Mouse (Mus musculus) G1E (cell line): ENCODE results near the gene Mex3a. TPM values are rescaled to one million over a fixed set of nuclear protein-coding genes. Genes with fewer than 3 reads are reported as not detected.

ENCODE experiments used
- ATAC-seq: 2 replicates; pipeline ENCODE4 v1.8.0; 2016; ENCODE audit warnings: mild to moderate bottlenecking; ENCODE audit not compliant: insufficient number of reproducible peaks, poor library complexity, low FRiP score, severe bottlenecking; ENCODE audit errors: extremely low read depth
- DNase-seq: peaks from one replicate; pipeline ENCODE4 v3.0.0; 2012; ENCODE audit warnings: low spot score
- H3K27me3 ChIP-seq: 2 replicates; pipeline ENCODE4 v1.6.1; 2012; ENCODE audit warnings: mild to moderate bottlenecking, low read length, inconsistent platforms; ENCODE audit not compliant: insufficient read depth
- H3K36me3 ChIP-seq: replicated peaks from 2 replicates; pipeline ENCODE3; 2012; ENCODE audit warnings: mild to moderate bottlenecking, inconsistent platforms
- H3K4me1 ChIP-seq: 2 replicates; pipeline ENCODE4 v1.6.1; 2012; ENCODE audit warnings: low read depth, low read length, inconsistent platforms, mixed read lengths; ENCODE audit not compliant: insufficient read depth
- H3K4me3 ChIP-seq: 2 replicates; pipeline ENCODE4 v1.5.1; 2012; ENCODE audit warnings: low read depth, mild to moderate bottlenecking, inconsistent platforms, low read length, moderate library complexity, mixed read lengths
- H3K9me3 ChIP-seq: replicated peaks from 2 replicates; pipeline ENCODE4 v1.6.1; 2012; ENCODE audit warnings: inconsistent platforms
- CTCF ChIP-seq: IDR thresholded peaks from 2 replicates; pipeline ENCODE4 v1.5.1; 2012; ENCODE audit warnings: low read depth, low read length, inconsistent platforms, mixed read lengths
- GATA1 ChIP-seq: IDR thresholded peaks from 2 replicates; pipeline ENCODE4 v1.6.1; 2012; ENCODE audit warnings: borderline replicate concordance, low read length, inconsistent platforms, mixed read lengths
- GATA2 ChIP-seq: IDR thresholded peaks from 2 replicates; pipeline ENCODE4 v1.6.1; 2012; ENCODE audit warnings: low read depth, low read length, inconsistent platforms, borderline replicate concordance
- POLR2AphosphoS5 ChIP-seq: IDR thresholded peaks from 2 replicates; pipeline ENCODE4 v1.6.1; 2012; ENCODE audit warnings: low read depth, low read length, inconsistent platforms; ENCODE audit not compliant: insufficient replicate concordance
- TAL1 ChIP-seq: conservative IDR thresholded peaks from 2 replicates; pipeline ENCODE4 v1.6.1; 2012; ENCODE audit warnings: low read depth, low read length, inconsistent platforms, mixed read lengths
- polyA plus RNA-seq: library from polyadenylated mRNA; stranded (reverse); fragments of >175 nt; gene quantifications from 2 replicates; pipeline ENCODE4 v1.2.3, GENCODE M21; 2012
- total RNA-seq, 2 experiments: library from RNA; stranded (forward) in 1 of 2; stranded (reverse) in 1 of 2; fragments of 200-1000 nt in 1 of 2; fragments of >200 nt in 1 of 2; fragmentation: Nextera tagmentation in 1 of 2; gene quantifications; 2 replicates each; pipeline ENCODE4 v1.2.3; 2014 to 2017

Gene Mex3a
- total and polyA plus RNA-seq, 3 experiments: 2.0 to 9.6 (median 6.2) TPM

- Histone ChIP-seq H3K4me1 (peaks cover 69% of the 10 kb centered on the region), H3K9me3 (no peaks in the 10 kb centered on the region), H3K36me3 (peaks cover 37% of the 10 kb centered on the region), H3K27me3 (peaks cover 3% of the 10 kb centered on the region; the same call in 1 of the 2 replicates), H3K4me3 (peak overlapping the region; percentile 77)
- no peak for TF ChIP-seq POLR2AphosphoS5
- no peak for TF ChIP-seq TAL1
- no peak for TF ChIP-seq GATA1
- TF ChIP-seq GATA2: no peak
- no peak for TF ChIP-seq CTCF
- no peak for ATAC-seq
- DNase-seq: no peak
Measured at GRCm38 (mm10) chr3:88530082-88530864, 1.9 kb upstream of the Mex3a start.

- ATAC-seq: peak; percentile 38
- peak; percentile 80 for DNase-seq
- H3K4me1 ChIP-seq: peaks cover 74% of the 10 kb centered on the region
- peaks cover 3% of the 10 kb centered on the region; the same call in 1 of the 2 replicates for H3K27me3 ChIP-seq
- H3K36me3 ChIP-seq: peaks cover 37% of the 10 kb centered on the region
- TF ChIP-seq GATA1: no peak
- TF ChIP-seq POLR2AphosphoS5: no peak
- TF ChIP-seq CTCF: no peak
- TF ChIP-seq GATA2: no peak
- TF ChIP-seq TAL1: no peak
- H3K4me3 ChIP-seq: peak overlapping the region; percentile 77
- H3K9me3 ChIP-seq: no peaks in the 10 kb centered on the region
Measured at GRCm38 (mm10) chr3:88531348-88532298, 572 bp upstream of the Mex3a start.

GRCm38 (mm10) chr3:88532689-88533511, 705 bp downstream of the Mex3a start:
- Histone ChIP-seq H3K36me3 (peaks cover 38% of the 10 kb centered on the region), H3K9me3 (no peaks in the 10 kb centered on the region), H3K4me3 (peak overlapping the region; percentile 77), H3K27me3 (peaks cover 3% of the 10 kb centered on the region; the same call in 1 of the 2 replicates), H3K4me1 (peaks cover 76% of the 10 kb centered on the region)
- DNase-seq: no peak
- ATAC-seq: no peak
- TF ChIP-seq GATA1 (no peak), GATA2 (no peak), TAL1 (no peak)

DNA sequence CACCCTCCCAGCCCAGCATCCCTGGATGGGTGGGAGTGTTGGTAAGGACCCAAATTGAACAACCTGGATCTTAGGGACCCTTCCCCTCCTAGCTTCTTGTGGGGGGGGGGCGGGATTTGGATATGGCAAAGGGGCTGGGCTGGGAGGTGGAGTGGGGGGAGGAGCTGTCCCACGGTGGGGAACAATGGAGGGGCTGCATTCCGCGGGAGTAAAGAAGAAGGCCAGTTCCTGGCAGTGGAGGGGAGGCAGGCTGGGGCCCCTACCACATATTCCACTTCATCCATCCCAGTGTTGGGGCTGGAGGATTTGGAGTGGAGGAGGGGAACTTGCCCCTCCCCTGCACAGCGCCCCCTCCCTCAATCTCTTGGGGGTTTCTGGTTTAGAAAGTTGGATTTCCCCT, 1.5 kb downstream of the Mex3a start:
- Histone ChIP-seq H3K36me3 (peaks cover 40% of the 10 kb centered on the region), H3K4me1 (peaks cover 78% of the 10 kb centered on the region), H3K4me3 (no peak overlapping the region; the same call in 1 of the 2 replicates), H3K27me3 (peaks cover 3% of the 10 kb centered on the region; the same call in 1 of the 2 replicates), H3K9me3 (no peaks in the 10 kb centered on the region)
- ATAC-seq (no peak), DNase-seq (no peak)
- TF ChIP-seq CTCF: no peak
- no peak for TF ChIP-seq GATA1
- TF ChIP-seq POLR2AphosphoS5: no peak
- no peak for TF ChIP-seq TAL1
- TF ChIP-seq GATA2: no peak

- H3K36me3 ChIP-seq: peaks cover 34% of the 10 kb centered on the region
- H3K9me3 ChIP-seq: no peaks in the 10 kb centered on the region
- no peak for DNase-seq
- H3K4me1 ChIP-seq: peaks cover 73% of the 10 kb centered on the region
- ATAC-seq: no peak
- TF ChIP-seq GATA1 (no peak), GATA2 (no peak), POLR2AphosphoS5 (no peak), TAL1 (no peak), CTCF (no peak)
- H3K27me3 ChIP-seq: peaks cover 3% of the 10 kb centered on the region; the same call in 1 of the 2 replicates
- H3K4me3 ChIP-seq: no peak overlapping the region; the same call in 1 of the 2 replicates
Measured at GRCm38 (mm10) chr3:88535005-88535404, 2.8 kb downstream of the Mex3a start.
